ENCODE assay signal across 25 mouse cellular contexts in genomic region chr13:34111878-34112277, GRCm38 (mm10). TPM values are rescaled to one million over a fixed set of nuclear protein-coding genes. Genes with fewer than 3 reads are reported as not detected.
A peak's percentile ranks its signal among the peaks of the same experiment; 100 is the strongest.
DNase-seq lines count a peak whose midpoint lies in the region; ATAC-seq and TF ChIP-seq lines count a peak whose summit lies in the region.
"Had no signal": no experiment of that assay in that cellular context is flagged by ENCODE, and none has a peak within 500 bp of the region (broad histone marks: within the 10 kb centered on the region; RNA-seq: fewer than 3 reads in every experiment).

No protein-coding gene starts in this region.

- ATAC-seq in stomach, postnatal 0 days (ENCODE audit: low FRiP score, low TSS enrichment): 0 out of 2 replicates have a peak, but pooled peaks have one; percentile 6
- ATAC-seq: activated CD4-positive, CD25-positive, alpha-beta regulatory T cell, adult 4 months; CD4-positive, CD25-positive, alpha-beta regulatory T cell, adult 4 months; forebrain, embryonic 13.5 days; forebrain, embryonic 15.5 days; forebrain, postnatal 0 days had no signal

- H3K9me3 ChIP-seq in stomach, postnatal 0 days (ENCODE audit: control insufficient read depth, low read length): no peaks in the 10 kb centered on the region
- H3K9me3 ChIP-seq: embryonic facial prominence, embryonic 13.5 days; embryonic facial prominence, embryonic 15.5 days; forebrain, embryonic 13.5 days; forebrain, embryonic 15.5 days; G1E had no signal

- no peak overlapping the region for H3K27ac ChIP-seq in testis, adult 2 months (ENCODE audit: control insufficient read depth, insufficient read depth, low read depth, low read length)
- peak overlapping the region; percentile 98 for H3K27ac ChIP-seq in embryonic fibroblast, embryonic 13.5 days (ENCODE audit: insufficient read depth, low read length)
- H3K27ac ChIP-seq in stomach, postnatal 0 days (replicated peaks): no peak overlapping the region
- H3K27ac ChIP-seq: embryonic facial prominence, embryonic 13.5 days; embryonic facial prominence, embryonic 15.5 days; forebrain, embryonic 13.5 days; forebrain, embryonic 15.5 days had no signal

- no peak overlapping the region for H3K4me2 ChIP-seq in stomach, postnatal 0 days (replicated peaks; ENCODE audit: low read depth)
- H3K4me2 ChIP-seq: embryonic facial prominence, embryonic 13.5 days; embryonic facial prominence, embryonic 15.5 days; forebrain, embryonic 13.5 days; forebrain, embryonic 15.5 days had no signal

- DNase-seq in testis, postnatal 10 days (ENCODE audit: low spot score): no peak
- DNase-seq in stomach, postnatal 0 days (ENCODE audit: low spot score): no peak
- no peak for DNase-seq in MN1 (ENCODE audit: low spot score)
- no peak for DNase-seq in adrenal gland, postnatal 14 days
- DNase-seq in thymus, postnatal 0 days (ENCODE audit: low spot score): no peak
- DNase-seq: cerebellum, adult 11 months; cerebellum, adult 18-20 months; cerebellum, adult 8-10 months; cerebellum, adult 9-11 months; cerebellum, postnatal 14 days; cerebellum, postnatal 36 days; embryo, embryonic 11 days; forebrain, postnatal 0 days had no signal

- H3ac ChIP-seq in C2C12 (ENCODE audit: control insufficient read depth, insufficient read length, low read depth): no peak overlapping the region

- H3K4me3 ChIP-seq in testis, adult 2 months (ENCODE audit: control insufficient read depth, low read depth, low read length): peak overlapping the region; percentile 71
- H3K4me3 ChIP-seq in C2C12 (ENCODE audit: insufficient read depth, poor library complexity, severe bottlenecking): no peak overlapping the region
- H3K4me3 ChIP-seq in embryonic fibroblast, embryonic 13.5 days (ENCODE audit: insufficient read depth, low read length): no peak overlapping the region
- H3K4me3 ChIP-seq in stomach, postnatal 0 days (ENCODE audit: low read depth, low read length): no peak overlapping the region
- H3K4me3 ChIP-seq: embryonic facial prominence, embryonic 13.5 days; embryonic facial prominence, embryonic 15.5 days; forebrain, embryonic 13.5 days; forebrain, embryonic 15.5 days had no signal

- H3K36me3 ChIP-seq in testis, adult 2 months (ENCODE audit: control insufficient read depth, insufficient read depth, low read length): no peaks in the 10 kb centered on the region
- no peaks in the 10 kb centered on the region for H3K36me3 ChIP-seq in C2C12 (ENCODE audit: control insufficient read depth, insufficient read depth)
- no peaks in the 10 kb centered on the region for H3K36me3 ChIP-seq in stomach, postnatal 0 days (ENCODE audit: control insufficient read depth, insufficient read depth, low read length)
- H3K36me3 ChIP-seq: embryonic facial prominence, embryonic 13.5 days; embryonic facial prominence, embryonic 15.5 days; forebrain, embryonic 15.5 days; G1E had no signal

- H3K27me3 ChIP-seq in testis, adult 2 months (ENCODE audit: control insufficient read depth, insufficient read depth, low read length): no peaks in the 10 kb centered on the region
- H3K27me3 ChIP-seq in C2C12 (ENCODE audit: control insufficient read depth, insufficient read depth, insufficient read length): no peaks in the 10 kb centered on the region
- H3K27me3 ChIP-seq in stomach, postnatal 0 days (ENCODE audit: control insufficient read depth, insufficient read depth, low read length): no peaks in the 10 kb centered on the region
- H3K27me3 ChIP-seq: CH12.LX; embryonic facial prominence, embryonic 13.5 days; embryonic facial prominence, embryonic 15.5 days; forebrain, embryonic 13.5 days; forebrain, embryonic 15.5 days had no signal

- no peak overlapping the region for H3K9ac ChIP-seq in stomach, postnatal 0 days (ENCODE audit: low read length)
- H3K9ac ChIP-seq: embryonic facial prominence, embryonic 13.5 days; embryonic facial prominence, embryonic 15.5 days; forebrain, embryonic 13.5 days; forebrain, embryonic 15.5 days; forebrain, postnatal 0 days had no signal

- no peak for TF ChIP-seq POLR2A in testis, adult 2 months (IDR thresholded peaks at IDR 0.05; ENCODE audit: control insufficient read depth, low read depth, low read length)
- TF ChIP-seq POLR2A in embryonic fibroblast, embryonic 13.5 days (IDR thresholded peaks at IDR 0.05; ENCODE audit: low read depth, low read length): no peak

- WGBS in stomach, postnatal 0 days: 78% methylated on average over 3 of the region's 3 CpGs

- no peaks in the 10 kb centered on the region for H3K79me2 ChIP-seq in C2C12 (ENCODE audit: control insufficient read depth, insufficient read depth)

- no peak for TF ChIP-seq CTCF in testis, adult 2 months (IDR thresholded peaks at IDR 0.05; ENCODE audit: control insufficient read depth, insufficient read depth, insufficient replicate concordance, low read depth, low read length)
- TF ChIP-seq CTCF in C2C12 (IDR thresholded peaks at IDR 0.05; ENCODE audit: control insufficient read depth, insufficient read depth, insufficient read length): no peak
- TF ChIP-seq CTCF in embryonic fibroblast, embryonic 13.5 days (IDR thresholded peaks at IDR 0.05; ENCODE audit: borderline replicate concordance, insufficient read depth, low read length): no peak
- no peak for TF ChIP-seq CTCF in stomach, postnatal 0 days (IDR thresholded peaks at IDR 0.05; ENCODE audit: low read depth)

- no peaks in the 10 kb centered on the region for H3K79me3 ChIP-seq in C2C12 (ENCODE audit: low read depth)

- H3K4me1 ChIP-seq in testis, adult 2 months (ENCODE audit: control insufficient read depth, insufficient read depth, low read length): peaks cover 2% of the 10 kb centered on the region
- peaks cover 11% of the 10 kb centered on the region for H3K4me1 ChIP-seq in embryonic fibroblast, embryonic 13.5 days (ENCODE audit: control insufficient read depth, insufficient read depth, low read length)
- no peaks in the 10 kb centered on the region for H3K4me1 ChIP-seq in stomach, postnatal 0 days (replicated peaks; ENCODE audit: control insufficient read depth, insufficient read depth)
- H3K4me1 ChIP-seq: forebrain, embryonic 15.5 days had no signal

- no peak for TF ChIP-seq EP300 in stomach, postnatal 0 days (optimal IDR thresholded peaks at IDR 0.05)

TF ChIP-seq in C2C12, 6 proteins besides CTCF, POLR2A, EP300 and RAD21:
- TF ChIP-seq MYOG (IDR thresholded peaks at IDR 0.05; ENCODE audit: control insufficient read depth, extremely low read depth, insufficient read length) (no peak), CEBPB (IDR thresholded peaks at IDR 0.05; ENCODE audit: low read depth) (peak; percentile 52), MYOD1 (IDR thresholded peaks at IDR 0.05; ENCODE audit: control insufficient read depth, insufficient read length, low read depth) (peak; percentile 68)
TF ChIP-seq in C2C12: peak in this region for 2.

RNA-seq across cellular contexts. Expression of gene Tubb2b, which starts 18.4 kb away (rescaled TPM):
- 0.46 and 2.1 TPM in 2 replicates for polyA plus RNA-seq in testis, adult 2 months (2012; rRNA removed)
- polyA plus RNA-seq in C2C12 (2012; fragmentation: generic; extraction: Trizol): 216 TPM
- polyA plus RNA-seq in embryonic fibroblast, embryonic 13.5 days (2011; ENCODE audit: insufficient read length, low read depth, missing spikeins): 146 and 176 TPM in 2 replicates
- polyA plus RNA-seq in stomach, postnatal 0 days (2015; fragmentation: Nextera tagmentation; extraction: Ambion mirVana): 13.4 and 14.6 TPM in 2 replicates
- 5.5 and 22.5 TPM in 2 replicates for total RNA-seq in adrenal gland, postnatal 14 days (2021)
- polyA plus RNA-seq in thymus, postnatal 0 days (2015; fragmentation: Nextera tagmentation; extraction: Ambion mirVana): 34.5 and 37.3 TPM in 2 replicates
- total RNA-seq: common myeloid progenitor, adult 5-6 weeks had no signal

RNA-seq across cellular contexts. Expression of gene Tubb2a, which starts 34.1 kb away (rescaled TPM):
- polyA plus RNA-seq in testis, adult 2 months (2012; rRNA removed): 36.0 and 49.5 TPM in 2 replicates
- 304 TPM for polyA plus RNA-seq in C2C12 (2012; fragmentation: generic; extraction: Trizol)
- polyA plus RNA-seq in embryonic fibroblast, embryonic 13.5 days (2011; ENCODE audit: insufficient read length, low read depth, missing spikeins): 137 and 139 TPM in 2 replicates
- polyA plus RNA-seq in stomach, postnatal 0 days (2015; fragmentation: Nextera tagmentation; extraction: Ambion mirVana): 187 and 196 TPM in 2 replicates
- 46.1 and 59.9 TPM in 2 replicates for total RNA-seq in adrenal gland, postnatal 14 days (2021)
- 204 and 248 TPM in 2 replicates for polyA plus RNA-seq in thymus, postnatal 0 days (2015; fragmentation: Nextera tagmentation; extraction: Ambion mirVana)

RNA-seq across cellular contexts. Expression of gene Psmg4, which starts 50.9 kb away (rescaled TPM):
- 39.7 and 49.8 TPM in 2 replicates for polyA plus RNA-seq in testis, adult 2 months (2012; rRNA removed)
- 151 TPM for polyA plus RNA-seq in C2C12 (2012; fragmentation: generic; extraction: Trizol)
- polyA plus RNA-seq in embryonic fibroblast, embryonic 13.5 days (2011; ENCODE audit: insufficient read length, low read depth, missing spikeins): 18.5 and 21.7 TPM in 2 replicates
- polyA plus RNA-seq in stomach, postnatal 0 days (2015; fragmentation: Nextera tagmentation; extraction: Ambion mirVana): 60.9 and 71.1 TPM in 2 replicates
- 30.2 and 40.3 TPM in 2 replicates for total RNA-seq in adrenal gland, postnatal 14 days (2021)
- polyA plus RNA-seq in thymus, postnatal 0 days (2015; fragmentation: Nextera tagmentation; extraction: Ambion mirVana): 158 and 174 TPM in 2 replicates
